Mouse (Mus musculus) bone marrow, adult 2 months (tissue): ENCODE measurements around the gene Prrt1. TPM values are rescaled to one million over a fixed set of nuclear protein-coding genes. Genes with fewer than 3 reads are reported as not detected.

Experiments used
- H3K27ac ChIP-seq: fragments of 200-500 bp; 2 replicates; pipeline ENCODE4 v1.5.1; 2012; ENCODE audit warnings: low read depth, mild to moderate bottlenecking, control low read depth, inconsistent platforms, low read length; ENCODE audit not compliant: control insufficient read depth, poor library complexity, insufficient read depth
- H3K4me1 ChIP-seq: fragments of 200-500 bp; 2 replicates; pipeline ENCODE4 v1.6.1; 2011; ENCODE audit warnings: low read length; ENCODE audit not compliant: control insufficient read depth, insufficient read depth
- H3K4me3 ChIP-seq: fragments of 200-500 bp; replicated peaks from 2 replicates; pipeline ENCODE3; 2011; ENCODE audit warnings: mild to moderate bottlenecking, low read depth, low read length, control low read depth; ENCODE audit not compliant: control insufficient read depth
- CTCF ChIP-seq: fragments of 200-500 bp; IDR thresholded peaks from 2 replicates; pipeline ENCODE4 v1.5.1; 2011; ENCODE audit warnings: low read length, control low read depth; ENCODE audit not compliant: control insufficient read depth, insufficient read depth
- POLR2A ChIP-seq: fragments of 200-500 bp; IDR thresholded peaks from 2 replicates; pipeline ENCODE4 v1.6.1; 2011; ENCODE audit warnings: low read depth, mild to moderate bottlenecking, control low read depth, low read length, borderline replicate concordance; ENCODE audit not compliant: control insufficient read depth
- WGBS: fragments of 180-500 bp; shearing (Covaris S2); methylation state at CpG from one replicate; pipeline ENCODE4 v1.1.7; 2018; 5-methylcytosine and 5-hydroxymethylcytosine counted together
- polyA plus RNA-seq: library from polyadenylated mRNA; stranded (reverse); fragments of >200 nt; gene quantifications from 2 replicates; pipeline ENCODE4 v1.2.4, GENCODE M21; 2011; ENCODE audit warnings: low replicate concordance; ENCODE audit not compliant: missing spikeins, insufficient read depth, insufficient read length

The Prrt1 gene
- polyA plus RNA-seq, 1 experiment: 4.5 TPM

GRCm38 (mm10) chr17:34593752-34594525, 35.4 kb upstream of the Prrt1 start:
- 72% methylated on average over 34 of the region's 34 CpGs for WGBS
- Histone ChIP-seq H3K4me3 (peak overlapping the region; percentile 73), H3K27ac (no peak overlapping the region), H3K4me1 (no peaks in the 10 kb centered on the region)
- TF ChIP-seq POLR2A (no peak), CTCF (no peak)

DNA sequence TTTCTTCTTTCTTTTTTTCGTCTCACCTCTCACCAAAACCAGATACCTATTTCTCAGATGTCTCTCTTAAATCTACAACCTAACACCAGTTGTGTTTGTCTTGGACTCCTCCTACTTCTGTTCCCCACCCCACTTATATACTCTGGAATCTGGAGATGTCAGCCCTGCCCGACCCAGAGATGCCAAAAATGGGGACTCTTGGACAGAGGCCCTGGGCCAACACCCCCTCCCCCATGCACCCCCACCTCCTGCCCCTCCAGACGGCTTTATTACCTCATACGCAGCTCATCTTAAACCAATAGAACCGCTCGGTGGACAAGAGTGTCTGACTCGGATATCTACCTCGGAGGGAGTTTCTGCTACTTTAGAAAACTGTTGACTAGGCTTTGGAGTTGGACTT, 33.2 kb upstream of the Prrt1 start:
- 81% methylated on average over 8 of the region's 8 CpGs for WGBS
- Histone ChIP-seq H3K4me1 (peaks cover 2% of the 10 kb centered on the region), H3K27ac (no peak overlapping the region), H3K4me3 (no peak overlapping the region)
- no peak for TF ChIP-seq POLR2A
- no peak for TF ChIP-seq CTCF

DNA sequence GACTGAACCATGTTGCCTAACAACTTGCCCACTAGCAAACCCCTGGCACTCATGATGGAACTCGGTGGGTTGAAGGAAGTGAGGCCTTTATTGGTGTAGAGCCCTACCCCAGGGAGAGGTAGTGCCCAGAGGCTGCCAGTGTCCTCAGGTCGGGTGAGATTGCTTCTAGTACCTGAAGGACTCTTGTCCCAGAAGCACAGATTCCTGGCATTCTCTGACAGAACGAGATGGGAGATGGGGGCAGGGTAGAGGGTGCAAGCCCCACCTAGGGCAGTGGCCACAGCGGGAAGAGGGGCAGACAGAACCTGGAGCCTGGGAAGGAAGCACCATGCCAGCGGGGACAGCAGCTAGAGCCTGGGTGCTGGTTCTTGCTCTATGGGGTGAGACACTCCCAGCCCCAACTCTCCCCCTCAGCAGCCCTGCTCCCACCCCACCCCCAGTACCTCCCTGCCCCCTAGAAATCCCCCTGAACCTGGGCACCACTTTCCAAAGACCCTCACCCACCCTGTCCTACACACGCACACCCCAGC, 31.7 kb upstream of the Prrt1 start, which contains the start of gene Ager:
TSS of gene Ager (plus strand) at position 297 of the 530 bp plus-strand sequence.
- Histone ChIP-seq H3K27ac (no peak within 1 kb of the TSS), H3K4me3 (no peak within 1 kb of the TSS), H3K4me1 (peaks cover 2% of the 10 kb centered on the region)
- WGBS: 47% methylated on average over 6 of the region's 6 CpGs
- no peak for TF ChIP-seq POLR2A
- TF ChIP-seq CTCF: no peak

GRCm38 (mm10) chr17:34599891-34600290, 29.4 kb upstream of the Prrt1 start:
- Histone ChIP-seq H3K27ac (no peak overlapping the region), H3K4me3 (no peak overlapping the region), H3K4me1 (peaks cover 2% of the 10 kb centered on the region)
- TF ChIP-seq CTCF (no peak), POLR2A (no peak)
- 75% methylated on average over 9 of the region's 9 CpGs for WGBS

GRCm38 (mm10) chr17:34601796-34602195, 27.5 kb upstream of the Prrt1 start:
- Histone ChIP-seq H3K4me1 (peaks cover 4% of the 10 kb centered on the region), H3K27ac (no peak overlapping the region), H3K4me3 (no peak overlapping the region)
- TF ChIP-seq CTCF (no peak), POLR2A (no peak)
- 88% methylated on average over 12 of the region's 12 CpGs for WGBS

DNA sequence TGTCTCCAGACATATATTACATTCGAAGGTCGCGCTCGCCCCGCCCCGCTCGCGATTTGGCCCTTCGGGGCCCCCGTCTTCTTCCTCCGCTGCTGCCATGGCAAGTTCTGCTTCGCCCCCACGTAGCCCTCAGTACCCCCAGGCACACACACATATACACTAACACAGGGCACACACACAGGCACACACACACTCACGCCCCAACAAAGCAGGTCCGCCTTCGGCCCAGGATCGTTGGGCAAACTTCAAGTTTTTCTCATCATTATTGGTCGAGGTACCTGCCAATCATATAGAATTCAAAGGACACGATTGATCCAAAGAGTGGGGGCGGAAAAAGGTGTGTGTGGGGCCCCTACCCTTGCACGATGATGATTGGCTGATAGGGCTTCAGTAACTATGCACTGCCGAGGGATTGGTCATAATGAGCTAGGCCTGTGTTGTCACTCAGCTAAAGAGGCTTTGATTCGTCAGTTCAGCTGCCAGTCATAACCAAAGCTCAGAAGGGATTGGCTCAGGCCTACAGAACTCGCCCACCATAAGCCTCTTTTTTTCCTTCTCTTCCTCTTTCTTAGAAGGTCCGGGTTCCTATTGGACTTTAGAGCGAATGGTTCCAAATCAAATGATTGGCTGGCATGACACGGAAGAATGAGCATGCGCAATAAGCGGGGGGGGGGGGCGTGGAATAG, 25.8 kb upstream of the Prrt1 start, which contains the start of gene Rnf5:
TSS of gene Rnf5 (minus strand) at position 316 of the 686 bp plus-strand sequence.
- TF ChIP-seq CTCF (no peak), POLR2A (no peak)
- Histone ChIP-seq H3K4me3 (peak within 1 kb of the TSS; percentile 80), H3K4me1 (peaks cover 8% of the 10 kb centered on the region), H3K27ac (peak within 1 kb of the TSS; percentile 94)
- under 1% methylated on average over 30 of the region's 30 CpGs for WGBS

GRCm38 (mm10) chr17:34604061-34604508, 25.2 kb upstream of the Prrt1 start, which contains the start of gene Agpat1:
Gene Agpat1 (plus strand): TSS chr17:34604262.
- Histone ChIP-seq H3K4me3 (peak within 1 kb of the TSS; percentile 80), H3K4me1 (peaks cover 8% of the 10 kb centered on the region), H3K27ac (peak within 1 kb of the TSS; percentile 94)
- under 1% methylated on average over 35 of the region's 35 CpGs for WGBS
- TF ChIP-seq POLR2A: peak; percentile 91; the same call in 1 of the 2 replicates
- no peak for TF ChIP-seq CTCF
